Mouse (Mus musculus) common myeloid progenitor, adult 5-6 weeks (primary cell): ENCODE data around the gene Stard13. TPM values are rescaled to one million over a fixed set of nuclear protein-coding genes. Genes with fewer than 3 reads are reported as not detected.

Source experiments
- ATAC-seq: replicated peaks from 2 replicates; pipeline ENCODE4 v1.8.0; 2016; ENCODE audit warnings: low read depth, mild to moderate bottlenecking, moderate TSS enrichment, inconsistent platforms; ENCODE audit not compliant: poor library complexity, severe bottlenecking
- total RNA-seq: library from RNA; stranded (forward); fragments of 200-1000, 187-1606 nt; gene quantifications from 2 replicates; pipeline ENCODE4 v1.2.3, GENCODE M21; 2017

Gene Stard13
- total RNA-seq, 1 experiment from 2014 or later, result 0.69 TPM

DNA sequence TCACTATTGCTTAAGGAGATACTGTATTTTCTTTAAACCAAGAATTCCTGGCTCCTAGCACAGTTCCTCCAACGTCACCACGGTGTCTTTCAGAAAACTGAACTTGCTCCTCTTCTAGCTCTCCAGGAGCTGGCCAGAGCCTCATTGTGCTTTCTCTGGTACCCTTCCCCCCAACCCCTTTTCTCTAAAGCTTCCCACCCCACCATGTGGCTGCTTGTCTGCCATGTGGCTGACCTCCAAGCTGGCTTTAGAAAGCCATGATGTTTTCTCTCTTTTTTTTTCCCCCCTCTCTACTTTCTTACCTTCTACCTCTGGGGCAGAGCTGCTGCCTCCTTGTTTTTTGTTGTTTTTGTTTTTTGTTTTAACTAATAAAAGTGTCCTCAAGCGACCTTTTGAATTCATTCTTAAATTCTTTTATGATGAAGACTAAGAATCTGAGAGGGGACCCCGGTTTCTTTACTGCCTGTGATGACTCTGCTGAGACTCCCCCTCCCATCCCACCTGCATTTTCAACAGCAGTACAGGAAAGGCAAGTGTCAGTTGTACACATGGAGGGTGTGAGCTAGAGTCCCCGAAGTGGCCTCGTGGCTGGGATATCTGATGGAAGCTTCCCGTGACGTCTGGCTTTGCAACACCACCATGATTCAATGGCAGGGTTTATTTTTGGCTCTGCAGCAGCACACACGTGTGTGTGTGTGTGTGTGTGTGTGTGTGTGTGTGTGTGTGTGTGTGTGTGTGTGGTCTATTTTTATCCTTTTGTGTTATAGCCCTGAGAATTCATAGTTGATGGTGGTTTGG, 198.7 kb downstream of the Stard13 start:
- no peak for ATAC-seq

DNA sequence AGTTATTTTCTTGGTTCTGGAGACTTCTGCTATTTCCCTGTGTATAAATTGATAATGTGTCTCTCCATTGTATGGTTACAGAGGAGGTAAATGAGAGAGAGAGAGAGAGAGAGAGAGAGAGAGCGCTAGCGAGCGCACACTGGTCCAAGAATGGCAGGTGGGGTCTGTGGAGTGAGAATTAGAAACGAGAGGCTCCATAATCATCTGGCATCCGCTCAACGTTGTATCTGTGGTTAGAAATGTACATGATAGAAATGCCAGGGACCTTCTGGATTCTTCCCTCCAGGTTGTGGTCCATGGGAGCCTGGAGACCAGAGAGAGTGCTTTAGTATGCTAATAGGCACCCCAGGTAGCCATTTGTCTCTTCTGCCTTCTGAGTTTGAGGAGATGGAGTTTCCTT, 204.7 kb downstream of the Stard13 start:
- no peak for ATAC-seq

DNA sequence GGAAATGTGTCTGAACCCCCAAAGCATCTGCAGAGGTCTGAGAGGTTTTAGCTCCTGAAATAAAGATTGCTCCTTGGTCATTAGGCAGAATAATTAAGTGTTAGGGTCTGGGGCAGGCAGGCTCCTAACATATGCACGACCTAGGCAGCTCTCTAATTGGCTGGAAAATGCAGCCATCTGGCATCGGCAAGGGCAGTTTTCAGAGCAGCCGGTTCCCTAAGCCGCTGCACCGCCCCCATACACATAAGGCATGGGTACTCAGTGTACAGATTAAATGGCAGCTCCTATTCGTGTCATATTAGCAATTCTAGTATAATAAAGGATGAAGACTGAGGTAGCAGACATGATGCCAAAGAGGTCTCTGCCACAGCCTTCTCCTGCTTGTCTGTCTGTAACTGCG, 206.5 kb downstream of the Stard13 start:
- no peak for ATAC-seq

DNA sequence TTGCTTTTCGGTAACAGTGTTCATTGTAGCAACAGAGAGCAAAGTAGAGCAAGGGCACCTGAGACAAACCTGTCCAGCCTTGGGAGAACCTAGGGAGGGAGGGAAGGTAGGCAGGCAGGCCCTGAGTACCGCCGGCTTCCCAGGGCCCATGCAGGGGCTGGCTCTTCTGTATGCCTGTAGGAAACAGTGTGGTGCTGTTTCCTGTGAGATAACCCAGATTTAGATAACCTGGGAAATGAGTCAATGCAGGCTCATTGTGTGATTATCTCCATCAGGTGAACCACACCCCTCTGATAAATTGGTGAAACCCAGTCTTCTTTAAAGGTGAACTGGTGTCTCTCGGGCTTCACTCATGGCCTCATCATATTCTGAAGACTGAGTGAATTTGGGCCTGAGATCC, 207.6 kb downstream of the Stard13 start:
- no peak for ATAC-seq

DNA sequence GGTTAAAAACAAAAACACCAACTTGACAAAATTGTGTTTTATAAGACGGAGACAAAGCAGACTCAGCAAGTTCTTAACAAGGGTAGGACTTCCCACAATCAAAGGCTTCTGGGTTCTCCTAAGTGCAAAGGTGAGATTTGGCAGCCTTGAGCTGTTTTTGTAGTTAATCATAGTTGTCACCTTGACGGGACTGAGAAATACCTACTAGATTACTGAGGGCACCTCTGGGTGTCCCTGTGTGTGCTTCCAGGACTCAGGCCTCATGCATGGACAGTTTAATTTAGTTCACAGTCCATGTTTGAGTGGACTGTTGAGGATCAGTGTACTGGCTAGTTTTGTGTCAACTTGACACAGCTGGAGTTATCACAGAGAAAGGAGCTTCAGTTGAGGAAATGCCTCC, 209.2 kb downstream of the Stard13 start:
- ATAC-seq, result no peak

DNA sequence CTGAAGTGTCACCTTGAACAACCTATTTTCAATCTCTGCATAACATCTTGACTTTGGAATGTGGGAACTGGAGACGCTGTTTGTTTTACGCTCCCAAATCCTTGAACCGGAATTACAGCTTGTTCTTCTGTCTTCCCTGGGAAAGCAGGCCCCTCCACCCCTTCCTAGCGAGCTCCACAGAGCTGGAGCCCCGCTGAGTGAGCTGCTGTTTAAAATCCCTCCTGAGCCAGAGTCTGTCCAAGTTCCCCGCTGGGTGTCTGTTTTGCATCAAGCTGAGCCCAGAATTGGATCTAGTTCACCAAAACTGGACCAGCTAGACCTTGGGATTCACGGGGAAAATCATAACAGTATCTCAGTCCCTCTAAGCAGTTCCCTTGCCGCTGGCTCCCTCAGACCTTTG, 210.2 kb downstream of the Stard13 start:
- ATAC-seq, result no peak

DNA sequence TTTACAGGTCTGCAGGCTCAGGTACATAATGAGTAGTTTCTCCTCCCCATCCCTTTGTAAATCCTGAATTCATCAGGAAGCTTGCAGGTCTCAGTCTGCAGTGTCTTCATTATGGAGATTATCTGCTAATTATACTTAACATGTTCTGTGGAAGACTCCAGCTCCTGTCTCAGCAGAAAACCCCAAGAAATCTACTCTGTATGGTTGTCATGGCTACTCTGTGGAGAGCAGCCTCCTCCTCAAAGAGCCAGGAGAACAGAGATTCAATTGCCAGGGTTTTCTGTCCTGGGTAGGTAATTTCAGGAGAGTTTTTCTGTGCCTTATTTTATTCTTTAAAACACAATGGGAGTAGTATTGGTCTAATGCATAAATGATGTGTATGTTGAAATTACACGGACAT, 210.7 kb downstream of the Stard13 start:
- ATAC-seq, result no peak

DNA sequence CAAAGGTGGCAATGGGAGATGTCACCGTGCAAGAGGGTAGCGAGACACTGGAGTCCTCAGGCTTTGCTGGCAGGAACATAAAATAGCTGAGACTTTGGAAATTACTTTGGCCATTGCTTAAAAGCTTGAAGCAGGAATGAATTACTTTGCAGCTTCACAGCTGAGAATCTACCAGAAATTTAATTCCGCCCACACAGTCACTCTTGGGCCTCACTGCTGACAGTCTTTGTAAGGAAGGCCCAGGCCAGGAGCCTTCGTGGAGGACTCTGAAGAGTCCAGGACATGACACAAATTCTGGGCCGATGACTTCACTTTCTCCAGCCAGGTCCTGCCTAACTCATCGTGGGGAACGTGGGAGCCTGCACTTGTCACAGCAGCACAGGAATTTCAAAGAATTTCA, 211.6 kb downstream of the Stard13 start:
- no peak for ATAC-seq

DNA sequence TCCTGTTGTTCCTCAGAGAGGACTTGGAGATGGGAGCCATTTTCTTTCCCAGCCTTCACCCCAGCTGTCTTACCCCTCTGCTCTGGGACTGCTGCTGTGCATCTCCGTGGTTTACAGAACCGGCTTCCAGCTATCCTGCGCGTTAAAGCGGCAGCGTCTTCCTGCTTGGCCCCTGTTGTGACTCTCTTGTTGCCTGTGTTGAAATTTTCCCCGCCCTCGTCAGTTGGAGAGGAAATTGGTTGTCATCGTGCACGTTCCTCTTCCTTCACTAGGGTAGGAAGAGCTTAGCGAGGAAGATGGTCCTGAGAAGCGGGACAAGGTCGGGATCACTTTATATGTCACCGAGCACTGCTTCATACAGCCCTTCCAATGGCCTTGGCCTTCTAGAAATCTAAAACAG, 212.8 kb downstream of the Stard13 start:
- ATAC-seq, result no peak

DNA sequence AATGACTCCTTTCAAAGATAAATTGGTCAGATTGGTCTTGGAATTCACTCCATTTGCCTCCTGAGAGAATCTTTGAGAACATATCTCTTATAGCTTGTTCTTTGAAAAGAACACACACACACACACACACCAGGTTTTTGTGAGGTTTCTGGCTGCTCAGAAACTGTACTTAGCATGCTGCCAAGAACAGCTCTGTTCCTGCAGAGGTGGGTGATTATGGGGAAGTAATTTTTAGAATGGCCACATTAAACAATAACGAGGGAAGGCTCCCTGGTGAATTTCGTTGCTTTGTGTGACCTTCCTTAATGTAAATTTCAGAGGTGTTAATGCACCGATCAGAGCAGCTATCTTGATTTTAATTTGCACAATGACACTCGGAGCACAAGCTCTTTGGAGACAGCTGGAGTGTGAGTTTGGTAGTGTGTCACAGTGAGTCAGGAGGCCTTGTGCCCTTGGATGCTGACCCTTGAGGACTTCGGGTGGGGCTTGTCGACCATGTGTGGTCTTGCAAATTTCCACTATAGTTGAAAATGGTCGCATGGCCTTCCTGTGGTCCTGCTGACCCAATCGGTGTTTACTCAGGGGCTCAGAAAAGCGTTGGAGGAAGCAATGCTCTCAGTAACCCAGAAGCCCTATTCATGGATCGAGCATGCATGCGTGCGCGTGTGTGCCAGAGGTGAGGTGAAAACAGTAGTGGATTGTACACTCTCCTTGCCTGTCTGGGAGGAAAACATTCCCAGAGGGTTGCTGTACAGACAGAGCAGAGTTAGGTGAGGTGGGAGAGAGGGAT, 213.4 kb downstream of the Stard13 start:
- no peak for ATAC-seq

DNA sequence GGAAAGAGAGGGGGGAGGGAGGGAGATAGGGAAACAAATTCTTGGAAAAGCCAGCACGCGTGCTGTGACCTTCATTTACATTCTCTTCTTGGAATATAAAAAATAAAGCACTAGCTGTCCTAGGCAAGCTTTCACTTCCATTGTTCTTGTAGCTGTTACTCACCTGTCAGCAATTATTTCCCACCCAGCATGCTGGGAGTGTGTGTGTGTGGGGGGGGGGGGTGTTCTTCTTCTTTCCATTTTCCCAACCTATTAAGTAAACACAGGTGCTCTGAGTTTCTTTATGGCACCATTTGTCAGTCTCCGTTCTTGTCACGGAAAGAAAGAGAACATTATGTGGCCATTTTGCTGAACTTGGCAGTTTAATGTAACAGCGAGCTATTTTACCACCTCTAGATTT, 214.7 kb downstream of the Stard13 start:
- no peak for ATAC-seq

DNA sequence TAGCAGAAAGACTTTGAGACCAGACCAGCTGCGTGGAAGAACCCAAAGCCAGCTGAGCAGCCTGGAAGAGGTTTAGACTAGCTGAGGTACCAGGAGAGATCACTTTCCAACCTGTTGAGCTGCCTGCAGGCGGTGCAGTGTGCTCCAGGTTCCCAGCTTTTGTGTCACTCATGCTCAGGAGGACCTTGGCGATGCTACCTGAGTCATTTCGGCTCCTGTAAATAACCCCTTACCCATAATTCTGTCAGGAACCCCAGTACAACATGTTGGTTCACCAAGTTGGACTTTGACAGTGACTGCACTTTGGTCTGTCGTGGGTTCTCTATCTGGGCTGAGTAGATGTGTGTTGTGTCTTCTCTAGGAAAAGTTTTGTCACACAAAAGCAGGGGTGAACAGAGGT, 215.2 kb downstream of the Stard13 start:
- no peak for ATAC-seq

DNA sequence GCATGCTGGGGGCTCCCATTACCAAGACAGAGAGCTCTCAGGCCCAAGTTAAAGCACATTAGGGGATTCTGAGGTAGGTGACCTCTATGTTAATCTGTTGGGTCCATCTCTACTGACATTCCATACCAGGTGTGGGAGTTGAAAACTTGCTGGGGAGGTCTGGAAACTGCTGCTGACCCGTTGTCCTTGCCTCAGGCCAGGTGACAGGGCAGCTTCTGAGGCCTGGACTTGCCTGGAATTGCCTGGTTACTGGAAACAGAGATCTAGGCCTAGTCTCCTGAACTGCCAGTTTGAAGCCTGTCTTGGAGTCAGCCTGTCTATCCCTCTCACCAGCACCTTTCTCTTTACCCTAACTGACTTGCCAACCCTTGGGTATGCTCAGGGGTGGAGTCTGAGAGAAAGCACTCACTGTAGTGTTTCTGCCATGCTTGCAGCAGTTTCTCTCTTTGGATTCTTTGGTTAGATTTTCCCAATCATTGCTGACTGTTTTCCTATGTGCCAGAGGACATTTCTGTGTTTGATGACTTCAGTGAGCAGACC, 229.3 kb downstream of the Stard13 start:
- ATAC-seq, result no peak

DNA sequence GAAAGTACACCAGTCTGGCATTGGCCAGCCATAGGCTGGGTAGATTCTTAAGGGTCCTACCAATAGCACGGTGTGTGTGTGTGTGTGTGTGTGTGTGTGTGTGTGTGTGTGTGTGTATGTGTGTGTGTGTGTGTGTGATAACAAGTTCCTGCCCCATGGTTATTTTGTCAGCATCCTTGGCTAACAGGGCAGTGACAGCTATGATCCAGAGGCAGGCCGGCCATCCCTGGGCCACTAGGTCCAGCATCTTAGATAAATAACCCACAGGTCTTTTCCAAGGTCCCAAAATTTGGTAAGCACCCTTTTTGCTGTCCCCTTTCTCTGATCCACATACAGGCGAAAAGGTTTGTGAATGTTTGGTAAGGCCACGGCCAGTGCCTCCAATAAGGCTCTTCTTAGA, 231.6 kb downstream of the Stard13 start:
- no peak for ATAC-seq

DNA sequence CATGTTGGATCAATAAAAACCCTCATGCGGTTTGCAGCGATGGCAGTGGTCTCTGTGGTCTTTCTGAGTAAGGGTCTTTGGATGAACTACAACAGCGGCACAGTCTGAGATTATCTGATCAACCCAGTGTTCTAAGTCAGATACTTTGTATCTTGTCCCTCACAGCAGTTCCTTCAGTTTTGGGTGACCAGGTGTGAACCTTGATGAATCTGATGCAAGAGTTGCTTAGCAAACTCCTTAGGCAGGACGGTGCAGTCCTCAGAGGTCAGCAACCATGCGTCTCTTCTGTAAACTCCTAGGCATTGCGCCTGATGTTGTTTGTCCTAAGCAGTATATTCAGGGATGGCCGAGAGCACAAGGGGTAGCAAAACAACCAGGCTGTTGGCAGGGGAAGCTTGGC, 232.5 kb downstream of the Stard13 start:
- no peak for ATAC-seq

DNA sequence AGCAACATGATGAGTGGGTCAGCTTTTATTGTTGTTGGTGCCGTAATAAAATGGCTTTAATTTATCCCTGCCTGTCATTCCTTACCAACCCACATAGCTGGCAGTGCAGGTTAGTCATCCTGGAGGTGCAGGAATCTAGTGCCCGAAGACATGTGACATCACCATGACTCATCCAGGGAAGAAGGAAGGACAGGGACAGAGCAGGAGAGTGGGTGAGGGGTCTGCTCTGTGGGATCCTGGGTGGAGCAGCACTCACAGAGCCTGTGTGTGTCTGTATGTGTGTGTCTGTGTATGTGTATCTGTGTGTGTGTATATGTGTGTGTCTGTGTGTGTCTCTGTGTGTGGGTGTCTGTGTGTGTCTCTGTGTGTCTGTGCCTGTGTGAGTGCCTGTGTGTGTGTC, 237.1 kb downstream of the Stard13 start:
- ATAC-seq, result no peak

DNA sequence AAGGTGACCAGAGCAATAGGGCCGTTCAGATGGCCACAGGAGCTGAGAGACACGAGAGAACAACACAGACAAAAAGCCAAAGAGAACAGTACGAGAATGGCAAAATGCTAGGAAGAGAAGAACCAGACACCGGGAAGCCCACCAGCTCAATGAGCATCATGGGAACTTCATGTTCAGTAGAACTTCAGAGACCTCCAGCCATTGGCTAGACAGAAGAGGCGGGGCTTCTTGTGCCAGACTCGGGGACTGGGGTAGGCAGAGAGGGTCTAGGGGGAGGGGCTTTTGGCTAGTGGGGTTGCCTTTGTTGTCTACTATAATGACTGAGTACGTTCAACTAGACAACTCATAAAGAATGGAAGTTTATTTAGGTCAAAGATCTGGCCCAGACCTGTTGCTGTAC, 239.5 kb downstream of the Stard13 start:
- ATAC-seq, result no peak
